Mouse (Mus musculus) ES-Bruce4 (cell line): ENCODE measurements around the gene Med16. TPM values are rescaled to one million over a fixed set of nuclear protein-coding genes. Genes with fewer than 3 reads are reported as not detected.

ENCODE experiments used
- H3K27ac ChIP-seq: 2 replicates; pipeline ENCODE4 v1.5.1; 2012; ENCODE audit warnings: low read length, inconsistent platforms; ENCODE audit not compliant: insufficient read depth
- H3K27me3 ChIP-seq: 2 replicates; pipeline ENCODE4 v1.6.1; 2012; ENCODE audit warnings: mild to moderate bottlenecking, low read length, inconsistent platforms; ENCODE audit not compliant: control insufficient read depth, poor library complexity, insufficient read depth, severe bottlenecking
- H3K36me3 ChIP-seq: 2 replicates; pipeline ENCODE4 v1.6.1; 2012; ENCODE audit warnings: inconsistent platforms, mild to moderate bottlenecking, low read length, moderate library complexity; ENCODE audit not compliant: control insufficient read depth, poor library complexity, insufficient read depth, severe bottlenecking
- H3K4me1 ChIP-seq: one replicate; pipeline ENCODE4 v1.8.1; 2011; ENCODE audit warnings: low read length; ENCODE audit not compliant: control insufficient read depth, insufficient read depth
- H3K4me3 ChIP-seq: 2 replicates; pipeline ENCODE4 v1.5.1; 2011; ENCODE audit warnings: low read depth, mild to moderate bottlenecking, low read length
- H3K9ac ChIP-seq: 2 replicates; pipeline ENCODE4 v1.6.1; 2012; ENCODE audit warnings: low read depth, mild to moderate bottlenecking, inconsistent platforms; ENCODE audit not compliant: poor library complexity, severe bottlenecking
- H3K9me3 ChIP-seq: replicated peaks from 2 replicates; pipeline ENCODE4 v1.6.1; 2012; ENCODE audit warnings: mild to moderate bottlenecking, low read length, inconsistent platforms; ENCODE audit not compliant: control insufficient read depth, poor library complexity, insufficient read depth, severe bottlenecking
- CTCF ChIP-seq: IDR thresholded peaks from one replicate; pipeline ENCODE4 v1.8.1; 2011; ENCODE audit warnings: low read depth, low read length
- EP300 ChIP-seq: IDR thresholded peaks from 2 replicates; pipeline ENCODE4 v1.6.1; 2011; ENCODE audit warnings: low read depth, low read length; ENCODE audit not compliant: insufficient read depth
- POLR2A ChIP-seq: IDR thresholded peaks from one replicate; pipeline ENCODE4 v1.8.1; 2011; ENCODE audit warnings: low read length; ENCODE audit not compliant: insufficient read depth
- polyA plus RNA-seq: library from polyadenylated mRNA; stranded (reverse); fragments of >200 nt; gene quantifications from 2 replicates; pipeline ENCODE4 v1.2.4, GENCODE M21; 2011; ENCODE audit warnings: low read depth; ENCODE audit not compliant: missing spikeins, insufficient read depth, insufficient read length

Gene Med16
- polyA plus RNA-seq, 1 experiment = 17.5 TPM

GRCm38 (mm10) chr10:79916081-79916480 lies 7.4 kb upstream of the Med16 start:
- Histone ChIP-seq H3K27ac (no peak overlapping the region), H3K9ac (peak overlapping the region; percentile 73), H3K9me3 (no peaks in the 10 kb centered on the region), H3K36me3 (no peaks in the 10 kb centered on the region), H3K27me3 (no peaks in the 10 kb centered on the region), H3K4me1 (peaks cover 7% of the 10 kb centered on the region), H3K4me3 (peak overlapping the region; percentile 74)
- TF ChIP-seq POLR2A (no peak), CTCF (no peak), EP300 (no peak)

GRCm38 (mm10) chr10:79914948-79915596 lies 6.3 kb upstream of the Med16 start:
- TF ChIP-seq CTCF = no peak
- TF ChIP-seq POLR2A = no peak
- no peak for TF ChIP-seq EP300
- no peaks in the 10 kb centered on the region for H3K9me3 ChIP-seq
- no peaks in the 10 kb centered on the region for H3K36me3 ChIP-seq
- no peak overlapping the region for H3K9ac ChIP-seq
- no peaks in the 10 kb centered on the region for H3K27me3 ChIP-seq
- H3K27ac ChIP-seq = no peak overlapping the region
- no peak overlapping the region for H3K4me3 ChIP-seq
- peaks cover 1% of the 10 kb centered on the region for H3K4me1 ChIP-seq

- Histone ChIP-seq H3K36me3 (no peaks in the 10 kb centered on the region), H3K4me1 (no peaks in the 10 kb centered on the region), H3K9ac (no peak overlapping the region), H3K27me3 (no peaks in the 10 kb centered on the region), H3K27ac (no peak overlapping the region), H3K4me3 (no peak overlapping the region), H3K9me3 (no peaks in the 10 kb centered on the region)
- TF ChIP-seq POLR2A (no peak), EP300 (no peak), CTCF (no peak)
These were observed 5.6 kb upstream of the Med16 start for GRCm38 (mm10) chr10:79914131-79914947.

GRCm38 (mm10) chr10:79912412-79912811 lies 3.7 kb upstream of the Med16 start:
- Histone ChIP-seq H3K27me3 (no peaks in the 10 kb centered on the region), H3K36me3 (no peaks in the 10 kb centered on the region), H3K9ac (no peak overlapping the region), H3K9me3 (no peaks in the 10 kb centered on the region), H3K4me3 (no peak overlapping the region), H3K4me1 (no peaks in the 10 kb centered on the region), H3K27ac (no peak overlapping the region)
- TF ChIP-seq EP300 (no peak), POLR2A (no peak), CTCF (no peak)

DNA sequence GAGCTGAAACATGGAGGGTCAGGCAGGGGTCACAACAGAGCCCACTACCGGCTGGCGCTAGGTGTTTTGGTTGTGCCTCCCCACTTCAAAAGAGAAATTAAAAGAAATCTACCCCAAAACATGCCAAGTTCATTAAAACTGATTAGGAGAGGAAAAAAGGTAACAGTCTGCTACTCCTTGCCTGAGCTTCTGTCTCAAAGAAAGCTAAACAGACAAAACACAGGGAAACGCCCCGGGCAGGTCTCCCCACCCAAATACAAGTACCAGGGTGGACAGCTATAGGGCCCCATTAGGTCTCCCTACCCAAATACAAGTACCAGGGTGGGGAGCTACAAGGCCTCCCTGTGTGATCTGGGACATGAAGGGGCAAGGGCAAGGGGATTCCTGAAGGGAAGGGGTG lies 1.8 kb upstream of the Med16 start, which contains the start of gene Gm26602:
Gene Gm26602, plus strand, starts transcription at position 301 of the 400 bp plus-strand sequence.
- Histone ChIP-seq H3K9ac (no peak within 1 kb of the TSS), H3K4me1 (no peaks in the 10 kb centered on the region), H3K27ac (no peak within 1 kb of the TSS), H3K4me3 (no peak within 1 kb of the TSS), H3K9me3 (no peaks in the 10 kb centered on the region), H3K36me3 (no peaks in the 10 kb centered on the region), H3K27me3 (no peaks in the 10 kb centered on the region)
- TF ChIP-seq POLR2A = no peak
- TF ChIP-seq CTCF = no peak
- no peak for TF ChIP-seq EP300
